Mouse (Mus musculus): ENCODE data around the gene Slc5a6.
"Not testable (repeated sequence)": the region's sequence is repeated elsewhere in the genome, so short reads cannot be mapped to it uniquely, and the experiment has no call there.

Gene Slc5a6

GRCm38 (mm10) chr5:31069810-31070209 lies 21.1 kb upstream of the Slc5a6 start:
- no peak for DNase-seq (ENCODE audit: low spot score in 2 of 2)

DNA sequence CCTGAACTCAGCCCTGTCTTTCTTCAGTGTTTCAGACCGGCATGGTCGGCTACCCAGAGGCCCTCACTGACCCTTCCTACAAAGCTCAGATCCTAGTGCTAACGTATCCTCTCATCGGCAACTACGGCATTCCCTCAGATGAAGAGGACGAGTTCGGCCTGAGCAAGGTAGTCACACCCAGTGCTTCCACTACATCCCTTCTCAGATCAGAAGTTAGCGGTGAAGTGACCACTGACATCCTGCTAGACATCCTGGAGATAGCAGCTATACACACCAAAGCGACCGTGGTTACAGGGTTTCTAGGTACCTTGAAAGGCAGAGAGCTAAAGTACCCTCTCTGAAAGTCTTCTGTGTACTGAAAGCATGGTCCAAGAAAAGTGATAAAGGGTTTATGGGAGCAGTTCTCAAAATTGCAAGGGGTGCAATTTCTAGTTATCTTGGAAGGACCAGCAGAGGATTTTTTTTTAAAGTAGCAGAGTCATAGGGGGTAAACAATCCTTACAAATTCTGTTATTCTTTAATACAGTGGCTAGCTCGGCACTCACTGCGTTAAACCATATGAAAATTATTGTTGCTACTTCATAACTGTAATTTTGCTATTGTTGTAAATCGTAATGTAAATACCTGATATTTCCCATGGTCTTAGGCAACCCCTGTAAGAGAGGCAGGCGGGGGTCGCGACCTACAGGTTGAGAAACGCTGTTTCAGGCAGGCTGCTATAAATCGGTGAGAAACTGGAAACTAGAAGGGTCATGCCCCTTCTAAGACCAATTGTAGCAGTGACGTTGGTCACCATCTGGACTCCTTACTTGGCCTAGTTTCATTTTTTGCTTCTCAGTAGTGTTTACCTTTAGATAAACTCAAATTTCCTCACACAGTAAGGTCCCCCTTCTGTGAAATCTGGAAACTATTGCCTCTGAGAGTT lies 6.8 kb upstream of the Slc5a6 start:
- DNase-seq (ENCODE audit: low spot score in 2 of 2) = no peak

- DNase-seq (ENCODE audit: low spot score in 2 of 2) = peak; percentile 91 to 94
Measured at GRCm38 (mm10) chr5:31054261-31055215, 5.8 kb upstream of the Slc5a6 start, which contains the start of gene Cad. Gene Cad (plus strand): TSS chr5:31054780.

- DNase-seq (ENCODE audit: low spot score in 2 of 2) = not testable (repeated sequence)
Measured at GRCm38 (mm10) chr5:31053728-31054127, 5.0 kb upstream of the Slc5a6 start.

DNA sequence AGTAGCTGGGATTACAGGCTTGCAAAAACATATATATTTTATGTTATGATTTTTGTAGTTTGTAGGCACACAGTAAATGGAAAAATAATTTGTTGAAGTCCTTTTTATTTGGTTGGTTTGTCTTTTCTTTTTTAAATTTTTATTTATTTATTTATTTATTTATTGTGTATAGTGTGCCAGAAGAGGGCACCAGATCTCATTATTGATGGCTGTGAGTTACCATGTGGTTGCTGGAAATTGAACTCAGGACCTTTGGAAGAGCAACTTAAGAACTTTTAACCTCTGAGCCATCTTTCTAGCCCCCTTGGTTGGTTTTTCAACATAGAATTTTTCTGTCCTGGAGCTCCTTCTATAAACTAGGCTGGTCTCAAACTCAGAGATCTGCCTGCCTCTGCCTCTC lies 1.7 kb upstream of the Slc5a6 start:
- no peak for DNase-seq (ENCODE audit: low spot score in 2 of 2)

- peak; percentile 97 to 99 for DNase-seq (ENCODE audit: low spot score in 2 of 2)
Measured at GRCm38 (mm10) chr5:31047848-31048762, 619 bp downstream of the Slc5a6 start, which contains the start of gene Atraid. Gene Atraid (plus strand): TSS chr5:31048312.

DNA sequence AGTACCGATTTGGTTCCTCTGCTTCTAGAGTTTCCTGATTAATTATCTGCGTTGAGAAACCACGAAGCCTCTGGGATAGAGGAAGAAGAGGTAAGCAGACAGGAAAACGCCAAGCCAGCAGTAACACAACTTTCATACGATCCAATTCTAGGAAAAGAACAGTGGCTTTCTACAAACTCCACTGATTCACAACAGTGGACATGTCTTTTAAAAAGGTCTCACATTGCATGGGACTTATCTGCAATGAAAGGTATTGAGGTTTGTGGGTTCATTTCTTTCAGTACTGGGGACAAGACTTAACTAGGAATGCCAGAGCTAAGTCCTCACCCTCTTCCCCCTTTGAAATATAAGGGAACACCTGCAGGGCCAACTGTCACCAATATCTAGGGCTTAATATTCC lies 1.6 kb downstream of the Slc5a6 start:
- DNase-seq (ENCODE audit: low spot score in 2 of 2) = no peak

GRCm38 (mm10) chr5:31046416-31046815 lies 2.3 kb downstream of the Slc5a6 start:
- DNase-seq (ENCODE audit: low spot score in 2 of 2) = no peak

DNA sequence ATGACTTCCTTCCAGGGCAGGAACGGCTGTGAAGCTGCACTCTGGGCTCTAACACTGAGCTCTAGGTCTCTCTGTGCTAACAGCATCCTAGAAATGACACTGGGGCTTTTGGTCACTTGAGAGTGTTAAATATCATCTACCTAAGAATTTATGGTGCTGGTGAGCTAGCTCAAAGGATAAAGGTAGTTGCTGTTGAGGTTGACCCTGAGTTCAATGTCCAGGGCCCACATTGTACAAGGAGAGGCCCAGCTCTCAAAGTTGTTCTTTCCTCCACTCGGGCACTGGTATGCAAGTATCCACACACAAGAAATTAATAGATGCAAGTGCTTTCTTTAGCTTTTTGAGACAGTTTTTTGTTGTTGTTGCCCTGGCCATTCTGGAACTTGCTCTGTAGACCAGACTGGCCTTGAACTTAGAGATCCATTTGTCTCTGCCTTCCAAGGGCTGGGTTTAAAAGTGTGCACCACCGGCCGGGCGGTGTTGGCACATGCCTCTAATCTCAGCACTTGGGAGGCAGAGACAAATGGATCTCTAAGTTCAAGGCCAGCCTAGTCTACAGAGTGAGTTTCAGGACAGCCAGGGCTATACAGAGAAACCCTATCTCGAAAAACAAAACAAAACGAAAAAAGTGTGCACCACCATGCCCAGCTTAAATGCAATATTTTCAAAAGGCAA lies 10.4 kb downstream of the Slc5a6 start:
- no peak for DNase-seq (ENCODE audit: low spot score in 2 of 2)

- not testable (repeated sequence) for DNase-seq (ENCODE audit: low spot score in 2 of 2)
Measured at GRCm38 (mm10) chr5:31036556-31036955, 12.2 kb downstream of the Slc5a6 start.

DNA sequence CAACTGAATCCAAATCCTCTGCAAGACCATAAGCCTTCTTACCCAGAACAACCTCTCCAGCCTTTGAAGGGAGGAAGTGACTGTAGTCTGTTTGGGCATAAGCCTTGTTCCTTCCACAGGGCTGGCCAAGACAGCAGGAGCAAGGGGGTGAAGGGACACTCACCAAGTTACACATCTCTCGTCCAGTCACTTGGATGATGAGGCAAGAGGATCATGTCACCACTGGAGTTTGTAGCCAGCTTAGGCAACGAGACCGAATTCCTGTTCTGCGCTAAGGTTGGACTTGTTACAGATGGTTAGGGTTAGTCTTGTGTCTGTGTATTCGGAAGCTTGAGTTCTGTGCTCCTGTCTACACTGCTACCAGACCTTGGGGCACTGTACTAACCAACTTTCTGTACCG lies 14.1 kb downstream of the Slc5a6 start:
- no peak for DNase-seq (ENCODE audit: low spot score in 2 of 2)

DNA sequence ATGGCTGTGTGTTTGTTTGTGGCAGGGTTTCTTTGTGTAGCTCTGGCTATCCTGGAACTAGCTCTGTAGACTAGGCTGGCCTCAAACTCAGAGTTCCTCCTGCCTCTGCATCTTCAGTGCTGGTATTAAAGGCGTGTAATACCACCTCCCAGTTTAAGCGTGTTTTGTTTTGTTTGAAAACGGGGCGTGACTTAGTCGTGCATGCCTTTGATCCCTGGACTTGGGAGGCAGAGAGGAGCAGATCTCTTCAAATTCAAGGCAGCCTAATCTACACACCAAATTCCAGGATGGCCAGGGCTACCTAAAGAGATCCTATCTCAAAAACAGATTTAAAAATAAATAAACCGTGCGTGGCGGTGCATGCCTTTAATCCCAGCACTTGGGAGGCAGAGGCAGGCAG lies 17.2 kb downstream of the Slc5a6 start:
- no peak for DNase-seq (ENCODE audit: low spot score in 2 of 2)

DNA sequence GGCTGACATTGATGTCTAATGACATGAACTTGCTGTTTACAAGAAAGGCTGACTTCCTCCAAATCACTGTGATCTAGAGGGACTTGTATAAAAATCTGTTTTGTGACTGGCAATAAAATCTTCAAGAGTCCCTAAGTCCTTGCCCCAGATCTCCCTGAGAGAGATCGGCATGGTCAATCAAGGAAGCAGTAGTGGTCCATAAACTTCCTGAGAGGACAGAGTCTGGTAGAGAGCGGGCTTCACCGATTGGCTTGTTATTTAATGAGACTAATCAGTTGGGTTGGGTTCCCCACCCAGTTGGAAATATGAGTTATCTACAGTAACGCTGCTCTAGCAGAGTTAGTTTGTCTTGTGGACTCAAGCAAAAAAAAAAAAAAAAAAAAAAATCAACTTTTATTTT lies 17.8 kb downstream of the Slc5a6 start:
- DNase-seq (ENCODE audit: low spot score in 2 of 2) = no peak

DNA sequence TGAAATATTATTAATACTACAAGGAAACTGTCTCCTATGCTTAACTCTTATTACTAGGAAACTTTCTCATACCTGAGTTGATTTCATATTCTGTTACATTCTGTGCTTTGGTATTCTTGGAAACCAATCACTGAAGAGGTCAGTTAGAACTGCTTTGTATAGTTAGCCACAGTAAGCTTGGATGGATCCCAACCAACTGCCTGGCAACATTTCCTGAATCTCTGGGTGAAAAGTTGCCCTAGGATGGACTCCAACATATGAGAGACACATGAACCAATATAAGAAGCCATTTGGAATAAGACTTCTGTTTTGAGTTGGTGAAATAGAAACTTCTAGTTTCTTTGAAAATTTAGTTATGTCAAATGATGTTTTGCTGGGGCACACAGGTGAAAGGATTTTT lies 24.1 kb downstream of the Slc5a6 start:
- no peak for DNase-seq (ENCODE audit: low spot score in 2 of 2)

DNA sequence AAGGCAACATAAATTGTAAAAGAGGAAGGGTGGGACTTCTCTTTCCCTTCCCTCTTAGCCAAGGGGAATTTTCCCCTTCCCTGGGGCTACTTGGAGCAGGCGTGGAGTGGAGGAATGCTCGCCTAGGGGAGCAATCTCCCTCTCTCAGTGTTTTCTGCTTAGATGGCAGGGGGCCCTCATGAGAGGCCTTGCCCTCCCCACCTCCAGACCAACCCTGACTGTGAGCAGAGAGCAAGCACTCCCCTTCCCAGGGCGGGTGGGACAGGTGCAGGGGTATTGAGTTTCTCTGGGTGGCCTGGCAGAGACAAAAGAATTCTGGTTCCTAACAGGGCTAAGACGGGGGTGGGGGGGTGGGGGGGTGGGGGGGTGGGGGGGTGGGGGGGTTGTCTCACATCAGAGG lies 25.5 kb downstream of the Slc5a6 start:
- no peak for DNase-seq (ENCODE audit: low spot score in 2 of 2)

DNA sequence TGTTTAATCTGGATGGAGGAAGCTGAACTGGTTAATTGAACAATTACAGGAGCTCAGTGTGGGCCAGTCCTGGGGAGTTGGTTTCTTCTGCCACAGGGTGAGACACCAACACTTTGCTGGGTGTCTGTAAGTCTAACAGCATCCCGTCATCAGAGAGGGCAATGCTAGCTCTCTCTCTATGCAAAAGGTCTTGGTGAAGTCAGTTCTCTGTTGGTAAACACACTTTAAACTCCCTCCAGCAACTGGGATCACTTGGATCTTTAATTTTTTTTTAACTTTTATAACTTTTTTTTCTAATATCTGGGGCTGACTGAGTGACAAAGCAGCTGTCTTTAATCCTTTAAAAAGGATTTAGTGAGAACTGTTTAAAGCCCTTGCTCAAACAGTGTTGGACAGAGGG lies 26.0 kb downstream of the Slc5a6 start:
- no peak for DNase-seq (ENCODE audit: low spot score in 2 of 2)

GRCm38 (mm10) chr5:31021790-31022189 lies 26.9 kb downstream of the Slc5a6 start:
- DNase-seq (ENCODE audit: low spot score in 2 of 2) = not testable (repeated sequence)

DNA sequence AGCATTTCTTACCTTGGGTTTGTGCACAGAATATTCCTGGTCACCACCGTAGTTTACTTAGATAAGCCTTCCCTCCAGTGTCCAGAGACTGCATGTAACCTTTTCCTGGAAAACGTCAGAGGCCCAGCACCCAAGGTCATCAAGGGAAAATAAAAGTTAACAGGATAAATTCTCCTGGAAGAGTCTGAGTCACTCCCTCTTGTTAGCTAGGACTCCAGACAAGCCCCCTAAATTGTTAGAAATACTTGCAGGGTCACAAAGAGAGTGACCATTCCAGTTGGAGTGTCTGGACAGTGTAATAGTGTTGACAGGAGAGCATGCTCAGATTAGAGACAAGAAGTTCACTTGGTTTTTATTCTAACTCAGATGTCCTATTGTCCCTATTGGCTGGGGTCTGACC lies 32.8 kb downstream of the Slc5a6 start:
- no peak for DNase-seq (ENCODE audit: low spot score in 2 of 2)

- no peak for DNase-seq (ENCODE audit: low spot score in 2 of 2)
Measured at GRCm38 (mm10) chr5:31012737-31013136, 36.0 kb downstream of the Slc5a6 start.

DNA sequence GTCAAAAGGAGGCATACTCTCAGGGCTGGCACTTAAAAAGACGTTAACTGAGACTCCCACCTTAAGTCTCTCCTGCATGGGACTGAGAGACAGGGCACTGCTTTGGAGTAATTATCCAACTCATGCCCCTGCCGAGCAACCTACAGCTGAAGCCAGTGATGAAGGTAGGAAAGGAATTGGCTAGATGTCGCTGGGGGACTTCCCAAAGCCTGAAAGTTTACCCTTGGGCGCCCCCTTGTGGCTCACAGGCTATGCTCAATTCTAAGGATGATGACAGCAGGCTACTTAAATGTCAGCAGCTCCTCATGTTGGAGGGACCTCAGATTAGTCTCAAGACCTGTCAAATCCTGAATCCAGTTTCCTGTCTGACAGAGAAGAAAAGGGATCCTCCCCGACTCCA lies 44.5 kb downstream of the Slc5a6 start:
- peak; percentile 96 to 97 for DNase-seq (ENCODE audit: low spot score in 2 of 2)

- DNase-seq (ENCODE audit: low spot score in 2 of 2) = no peak
Measured at GRCm38 (mm10) chr5:31001560-31001959, 47.2 kb downstream of the Slc5a6 start.

Measured in right cerebral cortex, adult 2 months (tissue).